Mouse (Mus musculus) frontal cortex, postnatal 14 days (tissue): ENCODE results near the gene Nsg1.

ENCODE experiments used
- DNase-seq, 2 experiments: peaks; one replicate each; pipeline ENCODE4 v3.0.0; 2022; ENCODE audit warnings: low spot score in 2 of 2

Gene Nsg1

GRCm38 (mm10) chr5:38140893-38141292, 18.8 kb downstream of the Nsg1 start:
- no peak for DNase-seq

GRCm38 (mm10) chr5:38137163-38137562, 22.5 kb downstream of the Nsg1 start:
- no peak for DNase-seq

GRCm38 (mm10) chr5:38136247-38136646, 23.5 kb downstream of the Nsg1 start:
- no peak for DNase-seq

- no peak for DNase-seq
Measured at GRCm38 (mm10) chr5:38129339-38129738, 30.4 kb downstream of the Nsg1 start.

GRCm38 (mm10) chr5:38126519-38127306, 33.0 kb downstream of the Nsg1 start:
- DNase-seq, result no peak

- DNase-seq, result no peak
Measured at GRCm38 (mm10) chr5:38121699-38122098, 38.0 kb downstream of the Nsg1 start.

GRCm38 (mm10) chr5:38119268-38119667, 40.4 kb downstream of the Nsg1 start:
- no peak for DNase-seq

GRCm38 (mm10) chr5:38117056-38117455, 42.7 kb downstream of the Nsg1 start:
- DNase-seq, result peak in 1 of 2 experiments; percentile 47

GRCm38 (mm10) chr5:38114526-38114925, 45.2 kb downstream of the Nsg1 start:
- DNase-seq, result no peak

GRCm38 (mm10) chr5:38106807-38107206, 52.9 kb downstream of the Nsg1 start:
- DNase-seq, result no peak

GRCm38 (mm10) chr5:38106080-38106697, 53.5 kb downstream of the Nsg1 start:
- no peak for DNase-seq

GRCm38 (mm10) chr5:38102945-38103344, 56.8 kb downstream of the Nsg1 start:
- DNase-seq, result no peak

GRCm38 (mm10) chr5:38099139-38099676, 60.5 kb downstream of the Nsg1 start:
- DNase-seq, result no peak

GRCm38 (mm10) chr5:38097501-38098093, 62.1 kb downstream of the Nsg1 start:
- DNase-seq, result no peak

GRCm38 (mm10) chr5:38094331-38094730, 65.4 kb downstream of the Nsg1 start:
- DNase-seq, result no peak

GRCm38 (mm10) chr5:38091966-38092304, 67.8 kb downstream of the Nsg1 start:
- no peak for DNase-seq

- DNase-seq, result peak in 1 of 2 experiments; percentile 34
Measured at GRCm38 (mm10) chr5:38091046-38091965, 68.4 kb downstream of the Nsg1 start.

- DNase-seq, result no peak
Measured at GRCm38 (mm10) chr5:38090581-38090980, 69.1 kb downstream of the Nsg1 start.

GRCm38 (mm10) chr5:38090111-38090510, 69.6 kb downstream of the Nsg1 start:
- no peak for DNase-seq
